Mouse (Mus musculus) B cell, adult 2 months (primary cell): ENCODE data around the gene Zcwpw1.
"Not testable (repeated sequence)": the region's sequence is repeated elsewhere in the genome, so short reads cannot be mapped to it uniquely, and the experiment has no call there.

ENCODE experiments used
- DNase-seq, 2 experiments: peaks; one replicate each; pipeline ENCODE4 v3.0.0; 2022

The Zcwpw1 gene

GRCm38 (mm10) chr5:137787151-137787928 lies at the start of gene Zcwpw1, which contains the start of gene Mepce:
Gene Zcwpw1, plus strand, starts transcription at chr5:137787798.
Gene Mepce, minus strand, starts transcription at chr5:137787655.
- DNase-seq = peak; percentile 94 to 96

- no peak for DNase-seq
Observed at GRCm38 (mm10) chr5:137738516-137738915, 49.1 kb upstream of the Zcwpw1 start.

DNA sequence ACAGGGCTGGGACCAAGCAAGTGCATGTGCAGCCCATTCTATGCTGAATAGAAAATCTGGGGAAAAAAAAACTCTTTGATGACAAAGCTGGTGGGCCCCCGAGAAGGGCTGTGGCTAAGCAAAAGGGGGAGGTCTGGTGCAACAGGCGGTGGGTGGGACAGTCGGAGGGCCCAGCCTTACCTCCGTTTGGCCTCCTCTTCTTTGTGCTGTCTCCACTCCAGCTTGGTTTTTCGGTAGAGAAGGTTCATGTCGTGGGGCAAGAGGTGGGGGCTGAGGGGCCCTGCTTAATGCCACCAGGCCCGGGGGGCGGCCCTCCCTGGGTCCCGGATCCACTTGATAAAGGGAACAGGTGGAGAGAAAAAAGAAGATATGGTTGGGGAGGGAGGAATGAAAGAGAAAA lies 48.1 kb upstream of the Zcwpw1 start:
- DNase-seq = no peak

DNA sequence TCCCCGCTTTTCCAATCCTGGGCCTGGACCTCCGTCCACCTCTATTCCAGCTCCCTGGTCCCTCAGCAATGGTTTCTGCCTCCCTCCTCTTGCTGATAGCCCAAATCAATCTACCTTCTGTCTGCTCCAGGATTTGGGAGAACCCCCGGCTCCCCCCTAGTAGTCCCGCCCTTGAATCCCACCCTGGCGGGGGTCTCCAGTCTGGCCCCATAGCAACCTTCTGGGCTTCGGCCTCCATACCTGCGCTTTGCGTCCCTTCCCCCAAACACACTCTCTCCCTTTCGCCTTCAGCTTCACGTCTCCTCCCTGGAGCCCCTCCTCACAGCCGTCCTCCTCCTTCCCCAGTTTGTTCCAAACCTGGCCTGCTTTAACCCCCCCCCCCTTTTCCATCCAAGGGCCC lies 47.1 kb upstream of the Zcwpw1 start:
- no peak for DNase-seq

DNA sequence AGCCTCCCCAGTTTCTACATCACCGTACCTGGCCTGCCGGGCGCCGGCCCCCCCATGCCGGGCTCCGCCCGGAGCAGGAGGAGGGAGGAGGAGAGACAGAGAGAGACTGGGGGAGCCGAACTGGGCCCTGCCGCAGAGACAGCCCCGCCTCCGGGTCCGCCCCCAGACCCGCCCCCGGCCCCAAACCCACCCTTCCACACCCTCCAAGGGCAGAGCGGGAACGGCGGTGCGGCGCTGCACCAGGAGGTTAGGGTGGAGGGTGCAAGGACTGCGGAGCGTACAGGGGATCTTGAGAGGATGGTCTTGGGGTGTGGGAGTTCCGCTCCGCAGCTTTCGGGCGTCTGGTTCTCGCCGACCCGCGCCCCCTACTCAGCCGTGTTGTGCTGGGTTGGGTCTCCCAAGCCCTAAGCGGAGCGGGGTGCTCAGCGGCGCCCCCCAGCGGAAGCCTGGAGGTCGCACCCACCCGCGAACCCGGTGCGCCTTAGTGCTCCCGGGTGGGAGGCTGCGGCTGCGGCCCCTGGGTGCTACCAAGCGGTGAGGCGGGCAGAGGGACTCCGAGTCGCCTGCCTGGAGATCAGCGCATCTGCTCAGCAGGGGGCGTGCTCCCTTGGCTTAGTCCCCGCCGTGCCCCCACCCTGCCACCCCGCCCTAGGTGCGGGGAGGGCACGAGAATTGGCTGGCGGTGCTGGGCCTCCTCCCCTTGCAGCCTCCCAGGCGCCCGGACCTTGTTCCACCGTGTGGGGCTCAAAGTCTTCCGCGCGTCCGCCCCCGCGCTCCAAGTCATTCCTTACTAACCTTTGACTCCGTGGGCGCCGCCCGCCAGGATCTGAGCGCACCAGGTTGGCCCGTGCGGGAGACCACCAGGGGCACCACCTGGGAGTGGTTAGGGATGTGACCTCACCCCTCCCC lies 46.3 kb upstream of the Zcwpw1 start, which contains the start of gene Nyap1:
TSS of gene Nyap1 (minus strand) at position 585 of the 909 bp plus-strand sequence.
- DNase-seq = peak; percentile 82 to 88

- DNase-seq = no peak
Observed at GRCm38 (mm10) chr5:137742048-137742447, 45.5 kb upstream of the Zcwpw1 start.

GRCm38 (mm10) chr5:137742836-137743235 lies 44.8 kb upstream of the Zcwpw1 start:
- no peak for DNase-seq

DNA sequence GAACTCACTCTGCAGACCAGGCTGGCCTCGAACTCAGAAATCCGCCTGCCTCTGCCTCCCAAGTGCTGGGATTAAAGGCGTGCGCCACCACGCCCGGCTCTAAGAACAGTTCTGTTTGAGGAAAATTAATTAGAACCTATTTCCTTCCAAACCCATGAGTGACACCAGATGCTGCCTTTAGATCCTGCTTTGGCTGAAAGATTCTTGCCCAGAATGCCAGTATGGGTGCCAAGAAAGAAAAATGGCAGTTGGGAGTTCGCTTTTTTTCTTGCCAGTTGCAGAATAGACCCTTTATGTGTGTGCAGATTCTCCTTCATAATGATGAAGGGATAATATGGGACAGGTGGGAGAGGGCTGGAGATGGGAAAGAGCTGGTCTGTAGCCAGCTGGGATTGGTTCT lies 43.4 kb upstream of the Zcwpw1 start:
- DNase-seq = no peak

GRCm38 (mm10) chr5:137745214-137746171 lies 42.1 kb upstream of the Zcwpw1 start, which contains the start of gene Tsc22d4:
Gene Tsc22d4, plus strand, starts transcription at chr5:137745730.
- peak; percentile 82 to 85 for DNase-seq

DNA sequence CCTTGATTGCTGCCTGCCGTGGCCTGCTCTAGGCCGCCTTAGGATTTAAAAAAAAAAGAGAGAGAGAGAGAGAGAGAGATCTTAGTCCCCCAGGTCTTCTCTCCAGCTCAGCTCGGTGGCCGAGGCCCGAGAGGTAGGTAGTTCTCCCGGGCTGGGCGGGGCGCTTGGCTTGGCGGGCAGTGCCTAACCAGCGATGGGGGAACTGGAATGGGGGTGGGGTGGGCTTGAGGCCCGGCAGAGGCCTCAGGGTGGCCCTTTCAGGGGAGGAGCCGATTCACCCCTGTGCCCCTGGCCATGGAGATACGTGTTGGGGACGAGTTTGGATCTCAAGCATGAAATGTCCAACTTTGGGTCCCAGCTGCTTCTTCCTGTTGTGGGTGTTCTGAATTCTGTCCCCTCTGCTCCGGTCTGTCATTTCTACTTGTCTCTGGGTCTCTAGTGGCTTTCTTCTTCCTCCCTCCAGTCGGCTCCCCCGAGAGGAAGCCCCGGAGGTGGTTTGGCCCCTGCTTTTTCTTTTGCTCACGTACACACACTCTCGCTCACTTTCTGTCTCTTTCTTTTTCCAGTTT lies 41.2 kb upstream of the Zcwpw1 start:
- peak; percentile 57 to 63 for DNase-seq

- DNase-seq = no peak
Observed at GRCm38 (mm10) chr5:137746851-137747325, 40.7 kb upstream of the Zcwpw1 start.

DNA sequence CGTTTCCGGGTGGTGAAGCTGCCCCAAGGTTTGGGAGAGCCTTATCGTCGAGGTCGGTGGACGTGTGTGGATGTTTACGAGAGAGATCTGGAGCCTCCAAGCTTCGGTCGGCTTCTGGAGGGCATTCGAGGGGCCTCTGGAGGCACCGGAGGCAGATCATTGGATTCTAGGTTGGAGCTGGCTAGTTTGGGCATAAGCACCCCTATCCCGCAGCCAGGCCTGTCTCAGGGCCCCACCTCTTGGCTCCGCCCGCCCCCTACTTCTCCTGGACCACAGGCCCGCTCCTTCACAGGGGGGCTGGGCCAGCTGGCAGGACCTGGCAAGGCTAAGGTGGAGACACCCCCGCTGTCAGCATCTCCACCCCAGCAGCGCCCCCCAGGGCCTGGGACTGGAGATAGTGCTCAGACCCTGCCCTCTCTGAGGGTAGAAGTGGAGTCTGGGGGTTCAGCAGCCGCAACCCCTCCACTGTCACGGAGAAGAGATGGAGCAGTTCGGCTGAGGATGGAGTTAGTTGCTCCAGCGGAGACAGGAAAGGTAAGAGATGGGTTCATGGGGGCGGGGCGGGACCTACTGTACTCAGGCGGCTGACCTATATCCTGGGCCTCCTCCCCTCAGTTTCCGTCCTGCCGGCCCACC lies 40.2 kb upstream of the Zcwpw1 start:
- DNase-seq = peak; percentile 48 to 50

GRCm38 (mm10) chr5:137748130-137748770 lies 39.3 kb upstream of the Zcwpw1 start:
- DNase-seq = peak; percentile 65 to 71

DNA sequence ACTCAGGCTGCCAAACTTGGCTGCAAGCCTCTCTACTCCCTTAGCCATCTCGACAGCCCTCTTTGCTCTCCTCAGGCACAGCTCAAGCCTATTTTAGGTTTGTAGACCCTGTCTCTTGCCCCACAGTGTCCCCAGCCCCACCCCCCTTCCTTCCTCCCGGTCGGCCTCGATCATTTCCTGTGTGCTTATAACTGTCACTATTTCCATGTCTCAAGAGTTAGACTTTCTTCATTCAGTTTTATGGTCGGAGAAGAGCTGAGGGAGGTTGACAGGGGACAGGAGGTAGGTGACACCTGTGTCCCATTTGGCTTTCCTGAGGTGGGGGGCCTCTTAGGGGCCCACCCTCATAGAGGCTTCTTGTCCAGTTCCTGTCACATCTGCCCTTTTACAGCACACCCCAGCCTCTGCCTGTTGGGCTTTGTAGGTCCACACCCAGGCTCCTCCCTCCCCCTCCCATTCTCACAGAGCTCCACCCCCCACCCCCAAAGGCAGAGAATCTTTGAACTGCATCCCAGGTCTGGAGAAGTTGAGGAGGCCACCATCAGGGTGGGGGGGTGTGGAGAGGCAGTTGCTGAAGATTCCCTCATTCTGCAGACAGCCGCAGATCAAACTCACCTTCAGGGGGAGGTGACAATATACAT lies 38.3 kb upstream of the Zcwpw1 start:
- no peak for DNase-seq

DNA sequence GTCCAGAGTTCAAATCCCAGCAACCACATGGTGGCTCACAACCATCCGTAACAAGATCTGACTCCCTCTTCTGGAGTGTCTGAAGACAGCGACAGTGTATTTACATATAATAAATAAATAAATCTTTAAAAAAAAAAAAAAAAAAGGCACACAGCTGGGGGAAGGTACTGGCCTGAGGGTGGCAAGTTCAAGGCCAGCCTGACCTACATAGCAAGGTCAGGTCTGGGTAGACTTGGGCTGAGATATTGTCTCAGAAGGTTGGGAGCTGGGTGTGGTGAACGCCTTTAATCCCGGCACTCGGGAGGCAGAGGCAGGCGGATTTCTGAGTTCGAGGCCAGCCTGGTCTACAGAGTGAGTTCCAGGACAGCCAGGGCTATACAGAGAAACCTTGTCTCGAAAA lies 37.4 kb upstream of the Zcwpw1 start:
- not testable (repeated sequence) for DNase-seq

DNA sequence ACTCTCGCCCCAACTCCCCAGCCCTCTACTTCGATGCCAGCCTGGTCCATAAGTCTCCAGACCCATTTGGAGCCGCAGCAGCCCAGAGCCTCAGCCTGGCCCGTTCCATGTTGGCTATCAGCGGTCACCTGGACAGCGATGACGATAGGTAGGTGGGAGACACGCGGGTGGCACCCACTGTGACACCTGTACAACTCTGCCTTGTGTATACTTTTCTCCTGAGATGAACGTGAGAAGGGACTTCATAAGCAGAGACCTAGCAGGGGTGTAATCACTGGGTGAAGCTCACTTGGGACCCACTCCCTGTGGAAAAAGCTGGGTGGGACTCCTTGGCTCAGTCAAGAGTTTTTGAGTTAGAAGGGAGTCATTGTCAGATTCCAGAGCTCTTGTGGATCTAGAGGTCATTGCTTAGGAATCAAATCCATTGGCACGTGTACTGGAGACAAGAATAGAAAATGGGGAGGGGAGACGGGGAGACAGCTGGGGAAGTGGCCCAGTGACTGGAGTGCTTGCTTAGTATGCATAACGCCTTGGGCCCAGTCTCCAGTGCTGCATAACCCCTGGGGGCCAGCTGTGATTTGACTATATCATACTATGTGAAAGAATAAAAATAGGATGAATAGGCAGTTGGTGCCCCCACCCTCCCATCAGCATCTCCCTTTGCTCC lies 36.2 kb upstream of the Zcwpw1 start:
- DNase-seq = no peak

GRCm38 (mm10) chr5:137751988-137752387 lies 35.6 kb upstream of the Zcwpw1 start:
- DNase-seq = no peak

- no peak for DNase-seq
Observed at GRCm38 (mm10) chr5:137753111-137753832, 34.3 kb upstream of the Zcwpw1 start.

DNA sequence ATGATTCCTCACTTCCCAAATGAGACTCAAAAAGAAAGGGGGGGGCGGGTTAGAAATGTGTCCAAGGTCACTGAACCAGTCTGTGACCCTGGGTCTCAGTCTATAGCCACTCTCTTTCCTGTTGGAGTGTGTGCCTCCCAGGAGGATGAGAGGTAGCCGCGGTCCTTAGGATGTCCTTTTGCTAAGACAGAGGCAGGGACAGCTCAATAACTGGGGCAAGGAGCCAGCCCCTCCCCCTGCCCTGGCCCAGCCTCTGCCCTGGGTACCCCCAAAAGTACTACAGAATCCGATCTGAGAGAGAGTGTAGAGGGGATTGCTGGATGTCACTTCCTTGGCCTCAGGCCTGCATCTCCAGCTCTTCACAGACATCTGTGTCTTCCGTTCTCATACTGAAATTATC lies 32.2 kb upstream of the Zcwpw1 start:
- no peak for DNase-seq
